Mouse (Mus musculus) embryonic facial prominence, embryonic 12.5 days (tissue): ENCODE data around the gene Pramel1. TPM values are rescaled to one million over a fixed set of nuclear protein-coding genes. Genes with fewer than 3 reads are reported as not detected.
"Not testable (repeated sequence)": the region's sequence is repeated elsewhere in the genome, so short reads cannot be mapped to it uniquely, and the experiment has no call there.

Experiments
- ATAC-seq: fragments of 200-750 bp; cut with Nextera tagmentation; 2 replicates; pipeline ENCODE4 v1.8.0; 2017; ENCODE audit not compliant: insufficient number of reproducible peaks, insufficient read depth, low FRiP score, low TSS enrichment
- H3K27ac ChIP-seq: fragments of 300-500 bp; sonication (generic); 2 replicates; pipeline ENCODE4 v1.5.1; 2016; ENCODE audit warnings: mild to moderate bottlenecking
- H3K27me3 ChIP-seq: fragments of 300-500 bp; sonication (generic); 2 replicates; pipeline ENCODE4 v1.6.1; 2016; ENCODE audit warnings: mild to moderate bottlenecking, moderate library complexity
- H3K36me3 ChIP-seq: fragments of 300-500 bp; sonication (generic); 2 replicates; pipeline ENCODE4 v1.6.1; 2016; ENCODE audit warnings: mild to moderate bottlenecking
- H3K4me1 ChIP-seq: fragments of 300-500 bp; sonication (generic); 2 replicates; pipeline ENCODE4 v1.6.1; 2016
- H3K4me2 ChIP-seq: fragments of 300-500 bp; sonication (generic); replicated peaks from 2 replicates; pipeline ENCODE4 v1.6.1; 2016; ENCODE audit warnings: mild to moderate bottlenecking, moderate library complexity
- H3K4me3 ChIP-seq: fragments of 300-500 bp; sonication (generic); 2 replicates; pipeline ENCODE4 v1.5.1; 2016; ENCODE audit warnings: mild to moderate bottlenecking
- H3K9ac ChIP-seq: fragments of 300-500 bp; sonication (generic); 2 replicates; pipeline ENCODE4 v1.6.1; 2016; ENCODE audit warnings: mild to moderate bottlenecking, moderate library complexity
- H3K9me3 ChIP-seq: fragments of 300-500 bp; sonication (generic); 2 replicates; pipeline ENCODE4 v1.6.1; 2016; ENCODE audit warnings: mild to moderate bottlenecking, moderate library complexity
- WGBS: fragments of 180-500 bp; shearing (Covaris S2); methylation state at CpG from one replicate; pipeline ENCODE4 v1.1.7; 2016; 5-methylcytosine and 5-hydroxymethylcytosine counted together
- polyA plus RNA-seq: library from polyadenylated mRNA; unstranded; fragments of >200 nt; fragmentation: Nextera tagmentation; extraction: Ambion mirVana; gene quantifications from 2 replicates; pipeline ENCODE4 v1.2.1, GENCODE M21; 2016

Gene Pramel1
- not detected in 2 replicates for polyA plus RNA-seq

- Histone ChIP-seq H3K4me3 (no peak within 1 kb of the TSS), H3K4me2 (no peak within 1 kb of the TSS), H3K9me3 (0 out of 2 replicates have a peak, but pooled peaks cover 4% of the 10 kb centered on the region), H3K36me3 (no peaks in the 10 kb centered on the region), H3K4me1 (no peaks in the 10 kb centered on the region), H3K27me3 (no peaks in the 10 kb centered on the region), H3K9ac (no peak within 1 kb of the TSS), H3K27ac (no peak within 1 kb of the TSS)
- 80% methylated on average over 26 of the region's 26 CpGs for WGBS
- no peak for ATAC-seq
Measured at GRCm38 (mm10) chr4:143394181-143394580, at the start of gene Pramel1. TSS of gene Pramel1 (plus strand) at chr4:143394428.

- not testable (repeated sequence) for H3K4me3 ChIP-seq, ATAC-seq, H3K27ac ChIP-seq, H3K4me1 ChIP-seq, H3K4me2 ChIP-seq, H3K9me3 ChIP-seq, H3K36me3 ChIP-seq, H3K9ac ChIP-seq
- H3K27me3 ChIP-seq, result peaks cover 30% of the 10 kb centered on the region
- WGBS, result 81% methylated on average over 5 of the region's 5 CpGs
Measured at GRCm38 (mm10) chr4:143345491-143345890, 48.7 kb upstream of the Pramel1 start.

GRCm38 (mm10) chr4:143348678-143349077 is 45.5 kb upstream of the Pramel1 start:
- WGBS, result 23% methylated on average over 5 of the region's 5 CpGs
- H3K4me1 ChIP-seq, result 0 out of 2 replicates have a peak, but pooled peaks cover 10% of the 10 kb centered on the region
- H3K4me2 ChIP-seq, result no peak overlapping the region
- H3K4me3 ChIP-seq, result no peak overlapping the region
- H3K9me3 ChIP-seq, result no peaks in the 10 kb centered on the region
- peaks cover 50% of the 10 kb centered on the region for H3K27me3 ChIP-seq
- no peak for ATAC-seq
- no peaks in the 10 kb centered on the region for H3K36me3 ChIP-seq
- no peak overlapping the region for H3K27ac ChIP-seq
- no peak overlapping the region for H3K9ac ChIP-seq

DNA sequence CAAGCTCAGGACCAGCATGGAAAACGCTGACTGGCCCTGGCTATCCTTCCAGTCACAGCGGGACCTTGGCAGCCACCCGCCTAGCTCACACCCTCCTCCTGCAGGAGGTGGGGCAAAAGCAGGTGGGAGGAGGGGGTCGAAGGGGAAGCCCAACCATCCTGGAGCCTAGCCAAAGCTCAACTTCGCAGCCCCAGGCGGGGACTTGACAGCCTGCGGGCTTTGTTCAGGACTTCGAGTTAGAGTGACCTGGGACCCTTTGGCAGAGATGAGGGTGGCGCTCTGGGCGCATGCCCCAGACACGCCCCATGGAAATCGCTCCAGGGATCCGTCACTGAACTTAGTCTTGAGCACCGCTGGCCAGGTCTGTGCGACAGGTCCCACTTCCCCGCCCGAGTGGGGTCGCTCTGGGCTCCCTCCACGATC is 44.7 kb upstream of the Pramel1 start, which contains the start of gene Lrrc38:
Gene Lrrc38, plus strand, starts transcription at position 274 of the 423 bp plus-strand sequence.
- peak within 1 kb of the TSS; percentile 45 for H3K4me3 ChIP-seq
- peak within 1 kb of the TSS; percentile 97 for H3K4me2 ChIP-seq
- H3K36me3 ChIP-seq, result no peaks in the 10 kb centered on the region
- 0 out of 2 replicates have a peak, but pooled peaks cover 10% of the 10 kb centered on the region for H3K4me1 ChIP-seq
- no peak within 1 kb of the TSS for H3K27ac ChIP-seq
- no peak for ATAC-seq
- no peaks in the 10 kb centered on the region for H3K9me3 ChIP-seq
- WGBS, result under 1% methylated on average over 19 of the region's 19 CpGs
- peak within 1 kb of the TSS; percentile 46 for H3K9ac ChIP-seq
- H3K27me3 ChIP-seq, result peaks cover 50% of the 10 kb centered on the region

GRCm38 (mm10) chr4:143350047-143351015 is 43.9 kb upstream of the Pramel1 start:
- 0 out of 2 replicates have a peak, but pooled peaks have one; percentile 50 for ATAC-seq
- H3K27ac ChIP-seq, result no peak overlapping the region
- 0 out of 2 replicates have a peak, but pooled peaks cover 10% of the 10 kb centered on the region for H3K4me1 ChIP-seq
- H3K4me3 ChIP-seq, result peak overlapping the region; percentile 45
- 3% methylated on average over 70 of the region's 72 CpGs for WGBS
- H3K9ac ChIP-seq, result peak overlapping the region; percentile 46
- peaks cover 50% of the 10 kb centered on the region for H3K27me3 ChIP-seq
- H3K4me2 ChIP-seq, result peak overlapping the region; percentile 97
- no peaks in the 10 kb centered on the region for H3K9me3 ChIP-seq
- no peaks in the 10 kb centered on the region for H3K36me3 ChIP-seq

DNA sequence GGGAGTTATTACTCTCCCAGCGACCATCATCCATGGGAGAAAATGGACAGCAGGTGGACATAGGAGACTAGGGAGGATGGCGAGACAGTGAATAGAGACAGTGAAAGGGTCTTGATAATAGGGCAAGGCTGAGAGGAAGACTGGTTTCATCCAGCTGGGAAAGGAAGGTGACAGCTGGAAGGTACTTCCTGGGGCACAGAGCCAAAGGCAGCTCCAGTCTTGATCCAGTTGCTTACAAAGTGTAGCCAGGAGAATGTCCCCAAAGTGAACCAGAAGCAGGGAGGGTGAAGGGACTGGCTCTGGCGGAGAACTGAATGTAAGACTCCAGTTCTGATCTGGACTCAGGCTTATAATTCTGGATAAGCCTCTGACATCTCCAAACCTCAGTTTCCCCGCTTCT is 41.9 kb upstream of the Pramel1 start:
- Histone ChIP-seq H3K36me3 (no peaks in the 10 kb centered on the region), H3K9me3 (no peaks in the 10 kb centered on the region), H3K9ac (no peak overlapping the region), H3K4me2 (no peak overlapping the region), H3K27ac (no peak overlapping the region), H3K27me3 (peaks cover 50% of the 10 kb centered on the region), H3K4me3 (no peak overlapping the region), H3K4me1 (0 out of 2 replicates have a peak, but pooled peaks cover 10% of the 10 kb centered on the region)
- 71% methylated on average over 4 of the region's 4 CpGs for WGBS
- no peak for ATAC-seq

DNA sequence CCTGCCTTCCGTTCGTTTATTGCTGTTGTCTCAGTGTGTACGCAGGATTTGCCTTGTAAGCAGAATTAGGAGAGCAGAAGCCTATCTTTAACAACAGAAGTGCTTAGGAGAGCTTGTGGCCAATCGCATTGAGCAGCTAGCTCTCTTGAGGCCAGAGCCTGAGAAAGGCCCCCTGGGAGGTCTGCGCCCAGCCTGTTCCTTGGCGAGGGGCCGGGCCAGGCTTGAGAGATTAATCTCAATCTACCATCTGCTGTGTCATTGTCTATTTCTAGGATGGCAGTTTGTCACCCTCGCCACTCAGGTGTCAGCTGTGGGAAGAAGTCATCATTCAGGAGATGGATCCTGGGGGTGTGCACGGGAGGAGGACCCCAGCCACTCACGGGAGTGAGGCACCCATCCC is 32.7 kb upstream of the Pramel1 start:
- H3K27ac ChIP-seq, result no peak overlapping the region
- no peaks in the 10 kb centered on the region for H3K36me3 ChIP-seq
- no peak for ATAC-seq
- no peaks in the 10 kb centered on the region for H3K4me1 ChIP-seq
- H3K4me2 ChIP-seq, result no peak overlapping the region
- no peak overlapping the region for H3K9ac ChIP-seq
- 80% methylated on average over 10 of the region's 10 CpGs for WGBS
- no peaks in the 10 kb centered on the region for H3K9me3 ChIP-seq
- no peak overlapping the region for H3K4me3 ChIP-seq
- no peaks in the 10 kb centered on the region for H3K27me3 ChIP-seq

DNA sequence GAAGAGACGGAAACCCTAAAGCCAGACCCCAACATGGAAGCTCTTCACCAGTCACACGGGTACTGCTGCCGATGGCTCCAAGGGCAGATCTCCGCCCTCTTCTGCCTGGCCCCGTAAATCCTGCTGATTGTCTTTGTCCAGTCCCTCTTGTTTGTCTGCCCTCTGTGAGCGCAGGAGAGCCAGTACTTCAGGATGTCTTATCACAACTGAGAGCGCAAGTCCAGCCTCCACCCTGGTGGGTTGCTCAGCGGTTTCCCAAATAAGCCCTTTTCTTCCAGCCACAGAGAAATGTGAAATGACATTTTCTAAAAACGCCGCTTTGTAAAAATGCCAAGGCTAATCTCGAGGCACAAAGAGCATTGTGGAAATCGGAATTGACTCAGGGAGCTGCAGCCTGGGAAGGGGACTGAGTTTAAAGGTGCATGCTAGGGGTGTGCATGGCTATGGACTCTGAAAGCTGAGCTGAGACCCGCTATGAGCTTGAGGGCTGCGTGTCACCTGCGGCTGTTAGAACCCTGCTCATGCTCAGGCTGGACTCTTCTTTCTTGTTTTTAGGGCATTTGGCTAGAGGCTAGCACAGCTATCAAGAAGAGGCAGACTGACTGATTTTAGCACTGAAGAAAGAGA is 27.7 kb upstream of the Pramel1 start:
- no peaks in the 10 kb centered on the region for H3K36me3 ChIP-seq
- no peak for ATAC-seq
- no peaks in the 10 kb centered on the region for H3K9me3 ChIP-seq
- no peak overlapping the region for H3K9ac ChIP-seq
- no peak overlapping the region for H3K4me3 ChIP-seq
- H3K4me1 ChIP-seq, result no peaks in the 10 kb centered on the region
- H3K27me3 ChIP-seq, result no peaks in the 10 kb centered on the region
- no peak overlapping the region for H3K27ac ChIP-seq
- H3K4me2 ChIP-seq, result no peak overlapping the region
- 51% methylated on average over 15 of the region's 15 CpGs for WGBS

- Histone ChIP-seq H3K36me3 (no peaks in the 10 kb centered on the region), H3K27ac (no peak overlapping the region), H3K4me1 (no peaks in the 10 kb centered on the region), H3K9ac (no peak overlapping the region), H3K4me2 (no peak overlapping the region), H3K4me3 (no peak overlapping the region), H3K27me3 (peaks cover 8% of the 10 kb centered on the region; the same call in 1 of the 2 replicates), H3K9me3 (no peaks in the 10 kb centered on the region)
- 38% methylated on average over 7 of the region's 7 CpGs for WGBS
- no peak for ATAC-seq
Measured at GRCm38 (mm10) chr4:143379480-143379879, 14.7 kb upstream of the Pramel1 start.

- peaks cover 8% of the 10 kb centered on the region; the same call in 1 of the 2 replicates for H3K27me3 ChIP-seq
- H3K9ac ChIP-seq, result no peak overlapping the region
- ATAC-seq, result 0 out of 2 replicates have a peak, but pooled peaks have one; percentile 56
- H3K27ac ChIP-seq, result no peak overlapping the region
- WGBS, result 30% methylated on average over 15 of the region's 15 CpGs
- H3K4me1 ChIP-seq, result no peaks in the 10 kb centered on the region
- no peaks in the 10 kb centered on the region for H3K9me3 ChIP-seq
- H3K36me3 ChIP-seq, result no peaks in the 10 kb centered on the region
- no peak overlapping the region for H3K4me2 ChIP-seq
- no peak overlapping the region for H3K4me3 ChIP-seq
Measured at GRCm38 (mm10) chr4:143379931-143380715, 14.1 kb upstream of the Pramel1 start.

- no peak overlapping the region for H3K4me2 ChIP-seq
- no peak for ATAC-seq
- WGBS, result 2% methylated on average over 5 of the region's 5 CpGs
Measured at GRCm38 (mm10) chr4:143380716-143381004, 13.6 kb upstream of the Pramel1 start.

More at GRCm38 (mm10) chr4:143380716-143381004, 13.6 kb upstream of the Pramel1 start:
- Histone ChIP-seq H3K27me3 (peaks cover 8% of the 10 kb centered on the region; the same call in 1 of the 2 replicates), H3K9me3 (no peaks in the 10 kb centered on the region), H3K4me1 (no peaks in the 10 kb centered on the region), H3K36me3 (no peaks in the 10 kb centered on the region), H3K9ac (no peak overlapping the region), H3K4me3 (no peak overlapping the region), H3K27ac (no peak overlapping the region)
